Mouse (Mus musculus) CD8-positive naive resting alpha-beta T cell, adult 2 months (primary cell): ENCODE data around the gene Rcl1.

Experiments
- DNase-seq, 2 experiments: peaks; one replicate each; pipeline ENCODE4 v3.0.0; 2022; ENCODE audit warnings: low read depth in 2 of 2, low spot score in 2 of 2

Rcl1 gene

DNA sequence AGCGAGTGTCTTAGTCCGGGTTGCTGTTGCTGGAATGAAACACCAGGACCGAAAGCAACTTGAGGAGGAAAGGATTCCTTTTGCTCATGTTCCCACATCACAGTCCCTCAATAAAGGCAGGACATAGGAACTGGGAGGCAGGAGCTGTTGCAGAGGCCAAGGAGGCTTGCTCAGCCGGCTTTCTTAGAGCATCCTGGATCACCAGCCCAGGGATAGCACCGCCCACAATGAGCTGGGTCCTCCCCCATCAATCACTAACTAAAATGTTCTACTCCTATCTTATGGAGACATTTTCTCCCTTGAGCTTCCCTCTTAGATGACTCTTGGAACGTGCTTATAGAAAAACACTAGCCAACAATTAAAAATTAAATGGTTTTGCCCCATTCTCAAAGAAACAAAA lies 48.4 kb downstream of the Rcl1 start:
- no peak for DNase-seq

DNA sequence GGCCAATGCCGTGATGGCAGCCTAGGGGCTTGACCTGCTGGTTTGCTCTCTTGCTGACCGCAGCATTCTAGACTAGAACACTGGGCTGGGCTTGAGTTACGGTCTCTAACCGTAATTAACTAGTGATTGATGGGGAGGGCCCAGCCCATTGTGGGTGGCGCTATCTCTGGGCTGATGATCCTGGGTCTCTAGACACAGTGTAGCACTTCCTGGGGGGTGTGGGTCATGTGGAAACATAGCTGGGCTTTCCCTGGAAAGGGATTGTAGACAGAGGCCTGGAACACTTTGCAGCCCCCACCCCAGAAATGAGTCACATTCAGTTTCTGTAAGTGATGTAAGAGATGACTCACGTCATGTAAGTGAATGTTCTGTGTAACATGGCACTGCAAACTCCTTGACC lies 48.9 kb downstream of the Rcl1 start:
- DNase-seq = no peak

DNA sequence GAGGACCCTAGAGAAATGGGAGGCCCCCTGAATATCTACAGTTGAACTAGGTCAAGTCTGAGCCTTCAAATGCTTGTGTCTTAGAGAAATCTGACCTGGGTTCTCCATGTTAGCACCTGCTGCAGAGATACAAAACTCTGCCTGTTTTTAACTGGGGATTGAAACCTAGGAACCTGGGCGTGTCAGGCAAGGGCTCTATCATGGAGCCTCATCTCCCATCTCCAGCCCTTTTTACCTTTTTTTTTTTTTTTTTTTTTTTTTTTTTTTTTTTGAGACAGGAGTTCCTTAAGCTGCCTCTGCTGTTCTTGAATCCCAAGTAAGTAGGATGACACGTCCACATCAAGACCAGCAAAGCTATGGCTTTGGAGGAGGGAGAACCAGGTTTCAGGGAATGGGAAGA lies 50.3 kb downstream of the Rcl1 start:
- DNase-seq = no peak

DNA sequence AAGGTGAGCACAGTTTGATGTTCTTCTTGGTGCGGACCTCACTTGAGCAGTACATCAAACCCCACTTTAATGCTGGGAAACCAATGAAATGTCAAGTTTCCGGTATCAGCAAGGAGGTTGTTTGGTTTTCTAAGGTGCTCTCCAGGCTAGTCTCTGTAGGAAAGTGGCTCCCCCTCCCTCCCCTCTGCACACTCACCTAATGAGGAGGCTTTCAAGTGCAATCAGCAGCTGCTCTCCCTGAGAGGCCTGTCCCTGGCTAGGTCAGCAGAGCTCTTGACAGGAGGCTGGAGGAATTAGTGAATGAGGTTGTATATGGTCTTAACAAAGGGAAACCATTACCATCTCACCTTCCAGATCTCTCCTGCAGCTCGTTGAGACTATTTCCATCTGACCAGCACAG lies 54.4 kb downstream of the Rcl1 start:
- no peak for DNase-seq

DNA sequence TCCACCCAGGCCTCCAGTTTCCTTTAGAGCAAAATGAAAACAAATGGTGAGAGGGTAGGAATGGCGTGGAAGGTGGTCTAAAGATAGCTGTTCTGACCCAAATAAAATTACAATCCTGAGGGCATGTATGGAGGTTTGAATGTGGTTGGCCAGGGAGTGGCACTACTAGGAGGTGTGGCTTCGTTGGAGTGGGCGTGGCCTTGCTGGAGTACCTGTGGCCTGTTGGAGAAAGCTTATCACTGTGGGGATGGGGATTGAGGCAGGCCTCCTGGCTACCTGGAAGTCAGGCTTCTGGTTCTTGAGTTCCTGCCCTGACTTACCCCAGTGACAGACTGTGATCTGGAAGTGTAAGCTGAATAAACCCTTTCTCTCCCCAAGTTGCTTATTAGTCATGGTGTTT lies 55.2 kb downstream of the Rcl1 start:
- DNase-seq = no peak

DNA sequence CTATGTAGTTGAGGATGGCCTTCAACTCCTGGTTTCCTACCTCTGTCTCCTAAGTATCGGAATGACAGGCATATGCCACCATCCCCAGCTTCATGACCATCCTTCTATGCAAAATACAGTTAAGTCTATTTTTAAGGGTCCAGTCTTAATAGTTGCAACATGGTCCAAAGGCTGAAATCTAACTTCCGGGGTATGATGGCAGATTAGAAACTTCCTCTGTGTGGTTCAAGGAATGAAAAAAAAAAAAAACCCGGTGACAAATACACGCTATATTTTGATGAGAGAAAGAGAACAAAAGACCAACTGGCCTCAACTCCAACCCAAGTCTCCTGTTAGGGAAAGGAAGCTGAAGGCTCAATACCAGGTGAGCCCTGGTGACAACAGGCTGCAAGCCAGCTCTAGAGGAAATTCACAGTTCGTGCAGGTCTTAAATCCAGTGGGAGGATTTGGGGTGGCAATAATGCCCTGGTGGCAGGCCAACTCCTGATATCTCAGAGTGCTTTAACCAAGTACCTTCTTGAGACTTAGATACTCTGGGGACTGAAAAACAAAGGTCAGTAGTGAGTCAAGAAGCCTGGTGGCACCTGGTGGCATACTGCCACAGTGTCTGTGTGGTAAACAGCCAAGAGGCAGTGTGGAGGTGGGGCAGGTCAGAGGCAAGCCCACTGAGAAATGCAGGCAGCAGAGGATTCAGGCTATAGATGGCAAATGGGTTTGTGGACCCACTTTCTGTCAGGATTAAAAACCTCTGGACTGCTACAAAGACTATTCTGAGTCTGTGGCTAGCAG lies 56.7 kb downstream of the Rcl1 start:
- DNase-seq = no peak

DNA sequence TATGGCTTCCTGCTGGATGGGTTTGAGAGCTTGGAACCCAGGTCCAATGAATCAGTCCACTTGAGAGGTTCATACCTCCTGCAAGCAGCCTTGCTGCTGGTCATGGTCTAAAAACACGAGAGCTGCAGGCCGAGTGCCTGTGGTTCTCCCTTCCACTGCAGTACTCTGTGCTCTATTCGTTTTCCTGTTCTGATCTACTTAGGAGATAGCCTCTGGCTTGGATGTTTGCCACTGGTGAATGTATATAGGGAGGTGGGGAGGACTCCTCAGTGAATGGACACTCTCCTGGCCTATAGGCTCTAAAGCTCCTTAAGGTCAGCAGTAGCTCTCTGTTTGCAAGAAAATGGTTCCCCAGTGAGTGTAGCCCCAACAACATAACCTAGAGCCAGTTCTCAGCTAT lies 57.3 kb downstream of the Rcl1 start:
- no peak for DNase-seq

DNA sequence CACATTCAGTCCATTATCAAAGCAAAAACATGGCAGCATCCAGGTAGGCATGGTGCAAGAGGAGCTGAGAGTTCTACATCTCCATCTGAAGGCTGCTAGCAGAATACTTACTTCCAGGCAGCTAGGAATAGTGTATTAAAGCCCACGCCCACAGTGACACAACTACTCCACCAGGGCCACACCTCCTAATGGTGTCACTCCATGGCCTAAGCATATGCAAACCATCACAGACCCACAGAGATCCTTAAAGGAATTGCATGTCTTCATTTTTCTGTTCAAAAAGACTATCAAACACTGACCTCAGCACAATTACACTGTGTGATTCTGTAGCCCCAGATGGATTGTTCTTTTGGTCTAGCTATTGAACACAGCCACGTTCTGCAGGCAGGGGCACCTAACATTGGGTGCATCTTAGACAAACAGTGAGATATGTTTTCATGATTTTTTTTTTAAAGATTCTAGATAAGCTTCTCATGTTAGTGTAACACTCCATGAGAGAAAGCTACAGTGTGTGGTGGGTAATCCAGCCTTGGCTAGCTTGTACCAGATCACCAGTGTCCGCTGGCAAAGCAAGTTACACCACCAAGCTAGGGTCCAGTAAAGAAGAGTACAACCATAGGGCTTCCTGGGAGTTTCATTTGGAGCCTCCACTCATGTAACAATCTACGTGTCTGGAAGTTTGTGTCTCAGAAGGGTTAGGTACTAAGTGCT lies 62.8 kb downstream of the Rcl1 start:
- DNase-seq = no peak

DNA sequence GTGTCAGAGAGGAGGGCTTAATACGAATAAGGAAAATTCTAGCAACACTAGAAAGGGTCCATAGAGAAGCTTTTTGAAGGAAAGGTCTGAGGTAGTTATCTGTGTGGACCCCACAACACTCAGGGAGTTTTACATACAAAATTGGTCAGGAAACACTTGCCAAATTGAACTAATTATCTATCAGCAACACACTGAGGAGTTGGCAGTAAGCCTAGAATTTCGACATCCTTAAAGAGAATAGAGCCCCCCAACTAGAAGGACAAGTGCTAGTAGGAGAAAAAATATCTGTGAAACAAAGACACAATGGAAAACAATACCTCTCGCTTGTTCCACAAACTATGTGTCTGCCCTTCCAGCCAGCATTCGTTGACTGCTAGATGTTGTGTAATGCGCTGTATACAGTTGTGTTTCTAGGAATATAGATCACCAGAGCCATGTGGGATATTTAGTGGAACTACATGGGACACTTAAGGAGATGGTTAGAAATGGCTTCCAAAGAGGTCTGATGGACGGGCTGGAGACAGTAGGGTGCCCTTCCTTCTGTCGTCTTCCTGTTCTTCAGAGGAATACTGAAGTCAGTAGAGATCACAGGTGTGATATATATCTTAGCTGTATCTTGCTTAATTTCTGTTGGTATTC lies 63.5 kb downstream of the Rcl1 start:
- no peak for DNase-seq

DNA sequence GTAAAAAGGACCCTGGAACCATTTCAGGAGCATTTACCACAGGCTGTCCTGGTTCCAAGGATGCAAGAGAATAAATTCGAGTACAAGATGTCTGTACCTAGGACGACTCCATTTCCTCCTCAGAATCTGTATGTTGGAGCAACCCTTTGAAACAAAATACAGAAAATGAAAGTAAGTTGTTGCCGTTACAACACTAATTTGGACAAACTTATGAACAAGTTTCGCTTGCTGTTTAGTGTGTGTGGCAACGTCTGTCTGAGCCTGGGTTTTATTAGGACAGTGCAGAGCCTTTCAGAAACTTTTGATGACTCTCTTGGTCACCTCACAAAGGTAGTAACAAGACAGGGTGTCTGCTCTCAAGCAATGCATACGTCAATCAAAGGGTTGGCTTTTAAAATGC lies 66.8 kb downstream of the Rcl1 start:
- no peak for DNase-seq

DNA sequence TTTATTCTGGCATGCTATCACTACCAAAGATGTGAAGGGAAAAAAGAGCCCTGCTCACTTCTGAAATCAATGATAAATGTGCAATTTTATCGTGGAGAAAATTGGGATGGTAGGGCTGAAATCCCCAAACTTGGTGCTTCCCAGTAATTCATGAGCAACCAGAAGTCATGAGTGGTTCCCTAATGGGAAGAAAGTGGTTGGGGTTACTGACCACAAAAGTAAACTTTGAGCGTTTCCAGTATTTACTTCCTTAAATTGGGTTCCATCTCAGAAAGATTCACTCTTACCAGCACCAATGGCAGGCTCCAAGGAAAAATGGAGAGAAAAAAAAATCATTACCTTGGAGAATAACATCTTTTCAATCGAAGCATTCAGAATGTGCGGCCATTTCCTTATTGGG lies 79.2 kb downstream of the Rcl1 start:
- no peak for DNase-seq

DNA sequence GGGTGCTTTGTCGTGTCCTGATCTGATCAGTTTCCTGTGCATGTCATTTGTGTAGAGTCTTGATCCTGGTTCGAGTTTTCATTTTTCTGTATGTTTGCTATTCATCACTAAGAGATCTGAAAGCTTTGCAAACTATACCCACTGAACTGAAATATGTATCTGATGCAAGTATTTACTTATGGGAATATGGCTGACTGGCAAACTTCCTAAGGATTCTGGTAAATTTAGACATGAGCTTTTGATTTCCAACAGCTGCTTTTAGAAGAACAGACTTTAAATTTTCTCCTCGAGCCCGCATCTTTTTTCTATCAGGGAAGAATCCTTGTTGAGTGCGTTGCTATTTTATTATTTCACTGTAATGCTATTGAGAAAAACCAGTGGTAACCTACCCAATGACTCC lies 81.0 kb downstream of the Rcl1 start:
- DNase-seq = no peak

DNA sequence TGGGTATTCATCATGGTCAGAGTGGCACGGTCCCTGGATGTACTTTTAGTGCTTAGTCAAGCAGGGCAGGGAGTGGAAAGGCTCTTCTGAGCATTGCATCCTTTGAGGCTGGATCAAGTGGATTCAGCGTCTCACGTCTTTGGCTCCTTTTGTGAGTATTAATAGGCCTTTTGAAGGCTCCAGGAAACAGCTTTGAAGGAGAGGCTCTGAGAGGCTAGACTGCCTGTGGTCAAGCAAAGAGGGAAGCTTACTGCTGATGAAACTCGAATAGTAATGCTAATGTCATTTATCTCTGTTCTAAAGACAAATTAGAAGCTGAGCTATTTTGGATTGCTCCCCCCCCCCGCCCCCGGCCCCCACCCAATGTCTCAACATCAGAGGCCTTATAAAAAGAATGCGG lies 83.9 kb downstream of the Rcl1 start:
- no peak for DNase-seq

DNA sequence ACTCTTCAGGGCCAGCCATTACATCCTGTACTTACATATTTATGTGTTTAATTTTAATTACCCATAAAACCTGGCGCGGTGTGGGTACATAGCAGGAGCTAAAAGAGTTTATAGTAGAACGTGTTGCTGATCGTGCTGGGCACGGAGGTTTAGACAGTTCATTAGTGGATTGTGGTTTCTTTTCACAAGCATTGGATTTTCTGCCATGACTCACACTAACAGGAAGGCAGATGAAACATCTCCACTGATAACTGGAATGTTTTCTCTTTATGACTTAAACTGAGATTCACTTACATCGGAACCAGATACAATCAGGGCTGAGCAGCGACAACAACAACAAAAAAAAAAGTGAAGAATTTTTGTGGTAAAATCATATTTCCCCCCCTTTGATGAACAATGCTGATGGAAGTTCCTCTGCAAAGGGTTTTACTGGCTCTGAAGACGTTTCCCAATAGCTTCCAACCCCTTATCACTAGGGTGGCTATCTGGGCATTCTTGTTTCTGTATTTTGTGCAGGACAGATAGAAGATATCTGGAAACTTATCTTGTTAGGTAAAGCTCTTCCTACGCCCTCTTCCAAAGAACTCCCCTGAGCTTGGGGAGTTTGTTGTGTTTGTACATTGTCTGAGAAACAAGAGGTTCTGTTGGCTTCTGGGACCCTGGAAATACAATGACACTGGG lies 84.5 kb downstream of the Rcl1 start:
- DNase-seq = no peak

DNA sequence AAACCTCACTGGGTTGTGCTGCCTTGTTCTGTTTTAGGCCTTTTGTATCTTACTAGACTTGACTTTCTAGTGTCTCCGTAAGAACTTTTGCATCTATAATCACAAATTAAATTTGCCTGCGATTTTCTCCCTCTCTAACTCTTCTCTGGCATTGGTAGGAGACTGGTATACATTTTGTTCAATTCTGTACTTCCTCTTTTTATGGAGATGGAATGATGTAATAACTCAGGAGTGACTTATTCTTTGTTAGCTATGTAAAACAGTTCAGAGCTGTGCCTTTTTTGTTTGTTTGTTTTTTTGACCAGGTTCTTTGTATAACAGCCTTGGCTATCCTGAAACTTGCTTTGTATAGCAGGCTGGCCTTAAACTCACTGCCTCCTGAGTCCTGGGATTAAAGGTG lies 87.7 kb downstream of the Rcl1 start:
- no peak for DNase-seq
